Mouse (Mus musculus) liver, adult 2 months (tissue): ENCODE data around the gene Tubal3.

ENCODE experiments used
- CTCF ChIP-seq: fragments of 200-500 bp; IDR thresholded peaks from 2 replicates; pipeline ENCODE4 v1.5.1; 2011; ENCODE audit warnings: low read depth, low read length, control low read depth
- POLR2A ChIP-seq: fragments of 200-500 bp; IDR thresholded peaks from 2 replicates; pipeline ENCODE4 v1.6.1; 2011; ENCODE audit warnings: low read length, control low read depth; ENCODE audit not compliant: insufficient read depth; ENCODE audit errors: extremely low read depth

- no peak for TF ChIP-seq CTCF
- TF ChIP-seq POLR2A: no peak
These were observed 40.9 kb upstream of the Tubal3 start for GRCm38 (mm10) chr13:3877185-3877584.
